Mouse (Mus musculus) thymus, adult 2 months (tissue): ENCODE measurements around the gene Zfyve28. TPM values are rescaled to one million over a fixed set of nuclear protein-coding genes. Genes with fewer than 3 reads are reported as not detected.

ENCODE experiments used
- DNase-seq: peaks from one replicate; pipeline ENCODE4 v3.0.0; 2021
- H3K27ac ChIP-seq: fragments of 200-500 bp; 2 replicates; pipeline ENCODE4 v1.5.1; 2012; ENCODE audit warnings: low read length, control low read depth; ENCODE audit not compliant: control insufficient read depth, insufficient read depth
- H3K27me3 ChIP-seq: fragments of 200-500 bp; 2 replicates; pipeline ENCODE4 v1.6.1; 2012; ENCODE audit warnings: mild to moderate bottlenecking, low read length, moderate library complexity, mixed read lengths; ENCODE audit not compliant: control insufficient read depth, insufficient read depth
- H3K36me3 ChIP-seq: fragments of 200-500 bp; 2 replicates; pipeline ENCODE4 v1.6.1; 2012; ENCODE audit warnings: mild to moderate bottlenecking, low read length, moderate library complexity; ENCODE audit not compliant: control insufficient read depth, insufficient read depth
- H3K4me1 ChIP-seq: fragments of 200-500 bp; replicated peaks from 2 replicates; pipeline ENCODE4 v1.6.1; 2012; ENCODE audit warnings: low read length; ENCODE audit not compliant: control insufficient read depth, insufficient read depth
- H3K4me3 ChIP-seq: fragments of 200-500 bp; 2 replicates; pipeline ENCODE4 v1.5.1; 2012; ENCODE audit warnings: mild to moderate bottlenecking, low read length, control low read depth, moderate library complexity; ENCODE audit not compliant: control insufficient read depth, insufficient read depth
- CTCF ChIP-seq: fragments of 200-500 bp; IDR thresholded peaks from 2 replicates; pipeline ENCODE4 v1.5.1; 2012; ENCODE audit warnings: mild to moderate bottlenecking, control low read depth, low read length, moderate library complexity, borderline replicate concordance; ENCODE audit not compliant: control insufficient read depth, poor library complexity, insufficient read depth; ENCODE audit errors: extremely low read depth
- POLR2A ChIP-seq: fragments of 200-500 bp; IDR thresholded peaks from 2 replicates; pipeline ENCODE4 v1.6.1; 2012; ENCODE audit warnings: mild to moderate bottlenecking, low read length, control low read depth, moderate library complexity; ENCODE audit not compliant: control insufficient read depth, poor library complexity, insufficient read depth; ENCODE audit errors: extremely low read depth
- whole genome bisulfite sequencing: fragments of 180-500 bp; shearing (Covaris S2); methylation state at CpG from one replicate; pipeline ENCODE4 v1.1.7; 2018; 5-methylcytosine and 5-hydroxymethylcytosine counted together
- polyA plus RNA-seq: library from polyadenylated mRNA; depleted of rRNA; stranded (reverse); fragments of >200 nt; gene quantifications from 2 replicates; pipeline ENCODE4 v1.2.3, GENCODE M21; 2012

Gene Zfyve28
- polyA plus RNA-seq, 1 experiment: 39.1 TPM

DNA sequence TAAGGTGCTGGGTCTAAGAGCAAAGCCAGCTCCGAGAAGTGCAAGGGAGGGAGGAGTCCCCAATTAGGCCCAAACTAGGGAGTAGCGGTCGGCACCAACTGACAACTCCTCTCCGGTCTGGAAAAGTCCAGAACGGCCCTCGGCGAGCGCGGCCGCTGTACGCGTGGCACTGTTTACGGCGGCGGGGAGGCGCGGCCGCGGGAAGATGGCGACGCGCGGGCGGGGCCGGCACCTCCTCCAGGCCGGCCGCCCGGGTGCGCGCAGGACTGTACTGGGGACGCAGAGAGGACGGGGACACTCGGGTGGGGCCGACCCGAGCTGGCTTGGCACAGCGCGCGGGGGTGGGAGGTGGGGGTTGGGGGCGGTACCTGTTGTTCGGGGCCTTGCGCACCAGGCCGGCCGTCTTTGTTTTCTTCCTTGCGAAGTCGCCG, 101.3 kb downstream of the Zfyve28 start:
- peak; percentile 46 for DNase-seq
- Histone ChIP-seq H3K4me3 (peak overlapping the region; percentile 75), H3K36me3 (peaks cover 10% of the 10 kb centered on the region), H3K27ac (no peak overlapping the region; the same call in 1 of the 2 replicates), H3K27me3 (no peaks in the 10 kb centered on the region), H3K4me1 (peaks cover 58% of the 10 kb centered on the region)
- 2% methylated on average over 46 of the region's 46 CpGs for WGBS
- TF ChIP-seq CTCF (no peak), POLR2A (no peak)

GRCm38 (mm10) chr5:34186391-34186790, 101.9 kb downstream of the Zfyve28 start:
- Histone ChIP-seq H3K27me3 (no peaks in the 10 kb centered on the region), H3K36me3 (peaks cover 13% of the 10 kb centered on the region), H3K27ac (no peak overlapping the region; the same call in 1 of the 2 replicates), H3K4me3 (peak overlapping the region; percentile 75), H3K4me1 (peaks cover 60% of the 10 kb centered on the region)
- DNase-seq: no peak
- no peak for TF ChIP-seq POLR2A
- WGBS: 66% methylated on average over 2 of the region's 2 CpGs

DNA sequence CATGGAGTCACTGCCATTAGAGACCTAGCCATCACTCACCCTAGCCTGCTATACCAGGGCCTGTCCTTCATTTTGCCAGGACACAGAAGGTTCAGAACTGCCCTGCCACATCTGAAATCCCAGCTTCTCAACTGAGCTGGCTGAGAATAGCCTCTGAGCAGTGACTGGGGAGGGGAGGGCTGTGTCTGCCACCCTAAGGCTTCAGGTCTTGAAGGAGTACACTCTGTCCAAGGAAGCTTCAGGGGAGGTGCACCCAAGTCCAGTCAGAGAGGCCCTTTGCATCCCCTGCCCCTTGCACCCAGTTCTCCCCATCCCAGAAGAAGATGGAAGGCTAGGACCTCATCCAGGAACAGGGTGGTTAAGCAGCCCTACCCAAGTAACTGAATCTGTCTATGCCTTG, 102.5 kb downstream of the Zfyve28 start:
- no peak for DNase-seq
- Histone ChIP-seq H3K27me3 (no peaks in the 10 kb centered on the region), H3K4me1 (peaks cover 62% of the 10 kb centered on the region)

DNA sequence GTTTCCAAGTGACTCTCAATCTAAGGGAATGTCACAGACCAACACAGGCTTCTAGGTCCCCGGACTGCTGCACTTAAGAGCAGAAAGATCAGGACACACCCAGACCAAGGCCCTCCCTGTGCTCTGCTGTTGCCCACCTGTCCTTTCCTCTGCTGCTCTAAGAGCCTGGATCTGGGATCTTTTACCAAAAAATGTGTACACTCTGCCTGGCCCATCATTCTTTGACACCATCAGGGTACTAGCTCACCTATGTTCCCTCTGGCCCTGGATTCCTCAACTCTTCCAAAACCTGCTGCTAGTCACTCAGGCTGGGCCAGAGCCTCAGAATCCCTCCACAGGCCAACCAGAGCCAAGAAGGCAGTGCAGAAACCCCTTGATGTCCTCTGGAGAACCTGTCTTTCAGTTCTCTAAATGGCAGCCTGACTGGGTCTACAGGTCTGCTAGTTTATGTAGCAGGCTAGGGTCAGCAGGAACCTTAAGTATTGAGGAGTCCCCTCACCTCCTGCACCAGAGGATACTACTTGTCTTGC, 103.1 kb downstream of the Zfyve28 start:
- no peak for TF ChIP-seq POLR2A
- no peak for TF ChIP-seq CTCF
- peak; percentile 2 for DNase-seq
- WGBS: 91% methylated on average over 1 of the region's 1 CpGs
- H3K27me3 ChIP-seq: no peaks in the 10 kb centered on the region
- H3K27ac ChIP-seq: no peak overlapping the region
- peaks cover 23% of the 10 kb centered on the region for H3K36me3 ChIP-seq
- H3K4me1 ChIP-seq: peaks cover 60% of the 10 kb centered on the region
- H3K4me3 ChIP-seq: peak overlapping the region; percentile 8; the same call in 1 of the 2 replicates

More for the DNA sequence above, 102.5 kb downstream of the Zfyve28 start:
- H3K36me3 ChIP-seq: peaks cover 17% of the 10 kb centered on the region
- H3K4me3 ChIP-seq: peak overlapping the region; percentile 75
- H3K27ac ChIP-seq: no peak overlapping the region
- no peak for TF ChIP-seq CTCF
- no peak for TF ChIP-seq POLR2A

- 100% methylated on average over 3 of the region's 3 CpGs for WGBS
- DNase-seq: peak; percentile 1
- Histone ChIP-seq H3K27me3 (no peaks in the 10 kb centered on the region), H3K4me3 (no peak overlapping the region), H3K4me1 (peaks cover 50% of the 10 kb centered on the region), H3K27ac (no peak overlapping the region), H3K36me3 (peaks cover 34% of the 10 kb centered on the region)
- TF ChIP-seq CTCF (no peak), POLR2A (no peak)
These were observed 104.3 kb downstream of the Zfyve28 start for GRCm38 (mm10) chr5:34183976-34184375.

- DNase-seq: peak; percentile 1
- peaks cover 41% of the 10 kb centered on the region for H3K36me3 ChIP-seq
- H3K4me3 ChIP-seq: no peak overlapping the region
- H3K27me3 ChIP-seq: no peaks in the 10 kb centered on the region
- peaks cover 45% of the 10 kb centered on the region for H3K4me1 ChIP-seq
- no peak overlapping the region for H3K27ac ChIP-seq
- TF ChIP-seq POLR2A (no peak), CTCF (no peak)
- 91% methylated on average over 5 of the region's 5 CpGs for WGBS
These were observed 104.9 kb downstream of the Zfyve28 start for GRCm38 (mm10) chr5:34183156-34183880.
